Mouse (Mus musculus) E14TG2a.4 (cell line): Measurements from ENCODE around the gene Gm20481.
"Not testable (repeated sequence)": the region's sequence is repeated elsewhere in the genome, so short reads cannot be mapped to it uniquely, and the experiment has no call there.

Source experiments
- CTCF ChIP-seq: conservative IDR thresholded peaks from 2 replicates; pipeline ENCODE4 v1.5.1; 2014; ENCODE audit warnings: low read length
- NANOG ChIP-seq: IDR thresholded peaks from 2 replicates; pipeline ENCODE4 v1.6.1; 2014; ENCODE audit warnings: borderline replicate concordance, low read length, mixed read lengths
- POU5F1 ChIP-seq: IDR thresholded peaks from 2 replicates; pipeline ENCODE4 v1.6.1; 2014; ENCODE audit warnings: low read length, borderline replicate concordance

- not testable (repeated sequence) for TF ChIP-seq CTCF, POU5F1, NANOG
Observed at GRCm38 (mm10) chr17:34957291-34957690, 12.4 kb upstream of the Gm20481 start.
